Mouse (Mus musculus) splenic B cell, adult 2 months (primary cell): ENCODE data around the gene Asphd2.

Source experiments
- DNase-seq: peaks from one replicate; pipeline ENCODE4 v3.0.0-alpha.2; 2011; ENCODE audit warnings: low read depth, low spot score
- H3K27me3 ChIP-seq: 2 replicates; pipeline ENCODE4 v1.6.1; 2012; ENCODE audit warnings: mild to moderate bottlenecking, low read length, moderate library complexity, mixed read lengths; ENCODE audit not compliant: control insufficient read depth, poor library complexity, insufficient read depth, severe bottlenecking
- H3K36me3 ChIP-seq: 2 replicates; pipeline ENCODE4 v1.6.1; 2012; ENCODE audit warnings: mild to moderate bottlenecking, low read length, moderate library complexity, mixed read lengths; ENCODE audit not compliant: control insufficient read depth, poor library complexity, insufficient read depth, severe bottlenecking

Gene Asphd2

GRCm38 (mm10) chr5:112349169-112349568 is 45.5 kb downstream of the Asphd2 start:
- peaks cover 8% of the 10 kb centered on the region for H3K36me3 ChIP-seq
- DNase-seq, result no peak
- H3K27me3 ChIP-seq, result no peaks in the 10 kb centered on the region

- DNase-seq, result no peak
- no peaks in the 10 kb centered on the region for H3K27me3 ChIP-seq
- H3K36me3 ChIP-seq, result peaks cover 5% of the 10 kb centered on the region
Observed at GRCm38 (mm10) chr5:112346211-112346965, 48.3 kb downstream of the Asphd2 start.

- DNase-seq, result peak; percentile 63
- peaks cover 5% of the 10 kb centered on the region for H3K36me3 ChIP-seq
Observed at GRCm38 (mm10) chr5:112344092-112344960, 50.3 kb downstream of the Asphd2 start.

GRCm38 (mm10) chr5:112343205-112343595 is 51.5 kb downstream of the Asphd2 start:
- H3K27me3 ChIP-seq, result no peaks in the 10 kb centered on the region
- peaks cover 6% of the 10 kb centered on the region for H3K36me3 ChIP-seq
- DNase-seq, result no peak

More at GRCm38 (mm10) chr5:112344092-112344960, 50.3 kb downstream of the Asphd2 start:
- H3K27me3 ChIP-seq, result no peaks in the 10 kb centered on the region

- Histone ChIP-seq H3K27me3 (no peaks in the 10 kb centered on the region), H3K36me3 (peaks cover 6% of the 10 kb centered on the region)
- DNase-seq, result peak; percentile 96
Observed at GRCm38 (mm10) chr5:112342463-112343204, 52.0 kb downstream of the Asphd2 start, which contains the start of the genes Srrd and Hps4. Gene Srrd (minus strand): TSS chr5:112343040. Gene Hps4 (plus strand): TSS chr5:112343083.

GRCm38 (mm10) chr5:112339215-112339614 is 55.5 kb downstream of the Asphd2 start:
- DNase-seq, result no peak
- H3K27me3 ChIP-seq, result no peaks in the 10 kb centered on the region

GRCm38 (mm10) chr5:112337004-112337403 is 57.7 kb downstream of the Asphd2 start:
- Histone ChIP-seq H3K36me3 (peaks cover 23% of the 10 kb centered on the region), H3K27me3 (no peaks in the 10 kb centered on the region)
- DNase-seq, result no peak

More at GRCm38 (mm10) chr5:112339215-112339614, 55.5 kb downstream of the Asphd2 start:
- H3K36me3 ChIP-seq, result peaks cover 20% of the 10 kb centered on the region

GRCm38 (mm10) chr5:112335473-112335872 is 59.2 kb downstream of the Asphd2 start:
- Histone ChIP-seq H3K27me3 (no peaks in the 10 kb centered on the region), H3K36me3 (peaks cover 24% of the 10 kb centered on the region)
- peak; percentile 78 for DNase-seq
